Mouse (Mus musculus): ENCODE data around the gene Uqcr11. TPM values are rescaled to one million over a fixed set of nuclear protein-coding genes. Genes with fewer than 3 reads are reported as not detected.
A peak's percentile ranks its signal among the peaks of the same experiment; 100 is the strongest.

Uqcr11 gene
- polyA plus RNA-seq (2015; fragmentation: Nextera tagmentation; extraction: Ambion mirVana): 790 and 798 TPM in 2 replicates

DNA sequence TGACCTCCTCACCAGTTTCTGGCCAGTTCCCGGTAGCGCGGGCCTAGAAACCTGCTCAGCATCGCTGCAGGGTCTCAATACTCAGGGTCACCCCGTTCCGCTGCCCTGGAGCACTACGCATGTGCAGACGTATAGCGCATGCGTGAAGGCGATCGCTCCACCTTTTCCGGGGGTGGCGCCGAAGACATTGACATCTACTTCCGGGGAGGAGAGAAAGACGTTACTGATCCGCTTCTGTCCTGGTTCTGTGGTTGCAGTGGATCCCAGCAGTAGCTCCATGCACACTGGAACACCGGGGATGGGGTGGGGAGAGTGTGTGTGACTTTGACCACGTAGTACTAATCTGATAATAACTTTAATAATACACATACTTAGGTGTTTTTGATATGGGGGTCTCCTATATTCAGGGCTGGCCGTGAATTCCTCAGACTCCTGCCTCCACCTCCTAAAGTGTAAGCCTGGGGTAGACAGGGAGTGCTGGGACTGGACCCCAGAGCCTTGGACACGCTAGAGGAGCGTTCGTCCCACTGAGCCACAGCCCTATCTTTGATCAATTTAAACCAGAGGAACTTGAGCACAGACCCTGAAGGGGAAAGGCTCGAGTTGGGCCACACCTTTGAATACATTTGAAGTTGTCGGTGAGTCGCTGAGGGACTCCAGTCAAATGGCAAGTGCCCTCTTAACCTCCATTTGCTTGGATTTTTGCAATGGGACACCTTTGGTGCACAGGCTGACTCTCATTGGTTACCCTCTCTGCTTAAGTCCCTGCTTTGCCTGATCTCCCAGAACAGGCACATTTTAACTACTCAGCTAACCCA is at the start of gene Uqcr11:
TSS of gene Uqcr11 (minus strand) at position 147 of the 818 bp plus-strand sequence.
- peaks cover 60% of the 10 kb centered on the region for H3K36me3 ChIP-seq
- peak within 1 kb of the TSS; percentile 96 for H3K4me3 ChIP-seq (replicated peaks)
- under 1% methylated on average over 27 of the region's 27 CpGs for WGBS
- peak within 1 kb of the TSS; percentile 91 for H3K9ac ChIP-seq
- peak; percentile 75 for ATAC-seq (replicated peaks; ENCODE audit: low FRiP score)
- no peaks in the 10 kb centered on the region for H3K27me3 ChIP-seq
- H3K4me1 ChIP-seq: peaks cover 34% of the 10 kb centered on the region
- H3K9me3 ChIP-seq (replicated peaks): no peaks in the 10 kb centered on the region
- H3K27ac ChIP-seq: peak within 1 kb of the TSS; percentile 93
- H3K4me2 ChIP-seq: peak within 1 kb of the TSS; percentile 89

DNA sequence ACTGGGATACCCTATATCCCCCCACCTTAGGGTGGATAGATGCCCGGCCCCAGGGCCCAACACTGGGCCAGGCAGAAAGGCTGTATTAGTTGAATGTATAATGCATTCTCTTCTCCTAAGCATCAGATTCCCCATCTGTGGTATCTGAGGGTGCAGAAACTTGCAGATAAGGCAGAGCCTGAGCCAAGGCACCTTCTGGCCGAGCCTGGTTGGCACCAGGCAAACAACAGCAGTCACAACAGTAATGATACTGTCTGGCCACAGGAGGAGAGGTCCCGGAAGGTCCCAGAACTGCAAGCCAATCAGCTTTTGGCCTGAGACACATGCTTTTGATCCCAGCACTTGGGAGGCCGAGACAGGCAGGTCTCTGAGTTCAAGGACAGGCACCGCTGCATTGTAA is 49.1 kb upstream of the Uqcr11 start:
- 81% methylated on average over 5 of the region's 5 CpGs for WGBS
- no peak overlapping the region for H3K27ac ChIP-seq
- ATAC-seq (replicated peaks; ENCODE audit: low FRiP score): no peak
- H3K9me3 ChIP-seq (replicated peaks): no peaks in the 10 kb centered on the region
- no peak overlapping the region for H3K4me2 ChIP-seq
- H3K27me3 ChIP-seq: peaks cover 51% of the 10 kb centered on the region
- H3K36me3 ChIP-seq: no peaks in the 10 kb centered on the region
- no peak overlapping the region for H3K9ac ChIP-seq
- 0 out of 2 replicates have a peak, but pooled peaks cover 4% of the 10 kb centered on the region for H3K4me1 ChIP-seq
- no peak overlapping the region for H3K4me3 ChIP-seq (replicated peaks)

DNA sequence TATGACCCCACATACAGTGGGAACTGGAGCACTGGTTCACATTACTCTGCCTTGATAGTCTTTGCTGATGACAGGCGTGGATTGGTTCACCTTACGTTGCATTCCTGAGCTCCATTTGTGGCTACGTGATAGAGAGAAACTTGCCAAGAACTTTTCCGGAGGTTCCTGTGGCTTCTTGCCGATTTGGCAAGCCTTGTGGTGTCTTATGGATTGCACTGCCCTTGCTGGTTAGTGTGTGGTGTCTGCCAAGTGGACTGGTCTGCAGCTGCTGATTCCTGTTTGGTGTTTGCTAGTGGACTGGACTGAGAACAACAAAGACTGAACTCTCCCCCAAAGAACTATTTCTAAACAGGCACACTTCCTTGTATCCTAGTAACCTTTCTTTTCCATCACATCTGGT is 48.2 kb upstream of the Uqcr11 start:
- H3K27me3 ChIP-seq: peaks cover 48% of the 10 kb centered on the region
- WGBS: 90% methylated on average over 5 of the region's 5 CpGs
- ATAC-seq (replicated peaks; ENCODE audit: low FRiP score): no peak

DNA sequence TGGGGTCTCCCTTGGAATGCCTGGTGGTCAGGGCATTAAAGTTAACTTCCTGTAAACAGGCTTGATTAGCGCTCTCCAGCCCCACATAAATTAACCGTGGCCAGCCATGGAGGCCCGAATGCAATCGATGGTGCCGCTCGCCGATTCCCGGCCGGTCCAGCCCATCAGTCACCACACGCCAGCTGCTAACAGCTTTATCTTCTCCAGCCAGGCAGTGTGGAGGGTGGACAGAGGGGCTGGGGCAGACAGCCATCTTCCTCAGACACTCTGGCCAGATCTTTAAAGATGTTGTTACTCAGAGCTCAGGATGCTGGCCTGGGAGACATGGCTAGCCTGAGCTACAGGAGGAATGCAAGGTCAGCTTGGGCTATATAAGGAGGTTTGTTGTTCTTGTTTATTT is 47.0 kb upstream of the Uqcr11 start:
- Histone ChIP-seq H3K4me1 (0 out of 2 replicates have a peak, but pooled peaks cover 4% of the 10 kb centered on the region), H3K9ac (no peak overlapping the region), H3K4me3 (replicated peaks) (no peak overlapping the region), H3K4me2 (no peak overlapping the region), H3K36me3 (no peaks in the 10 kb centered on the region), H3K27ac (no peak overlapping the region), H3K27me3 (peaks cover 44% of the 10 kb centered on the region), H3K9me3 (replicated peaks) (no peaks in the 10 kb centered on the region)
- ATAC-seq (replicated peaks; ENCODE audit: low FRiP score): no peak
- 34% methylated on average over 10 of the region's 10 CpGs for WGBS

More for the DNA sequence above, 48.2 kb upstream of the Uqcr11 start:
- Histone ChIP-seq H3K4me1 (0 out of 2 replicates have a peak, but pooled peaks cover 4% of the 10 kb centered on the region), H3K9me3 (replicated peaks) (no peaks in the 10 kb centered on the region), H3K4me3 (replicated peaks) (no peak overlapping the region), H3K4me2 (no peak overlapping the region), H3K27ac (no peak overlapping the region), H3K36me3 (no peaks in the 10 kb centered on the region), H3K9ac (no peak overlapping the region)

DNA sequence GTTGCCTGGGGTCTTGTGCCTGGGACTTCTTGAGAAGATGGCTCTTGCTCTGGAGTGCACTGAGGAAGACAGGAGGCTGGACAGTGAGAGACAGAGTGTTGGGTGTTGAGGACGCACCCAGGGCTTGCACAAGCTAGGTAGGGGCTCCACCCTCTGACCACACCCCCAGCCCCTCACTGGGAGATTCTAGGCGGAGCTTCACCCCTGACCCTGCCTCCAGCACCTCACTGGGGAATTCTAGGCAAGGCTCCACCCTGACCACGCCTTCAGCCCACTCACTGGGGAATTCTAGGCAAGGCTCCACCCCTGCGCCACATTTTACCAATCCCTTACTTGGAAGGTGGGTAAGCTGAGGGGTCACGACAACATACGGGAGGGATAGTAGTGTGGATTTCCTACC is 44.0 kb upstream of the Uqcr11 start:
- no peak overlapping the region for H3K9ac ChIP-seq
- no peak overlapping the region for H3K4me2 ChIP-seq
- H3K27me3 ChIP-seq: peaks cover 64% of the 10 kb centered on the region
- H3K4me3 ChIP-seq (replicated peaks): no peak overlapping the region
- no peak overlapping the region for H3K27ac ChIP-seq
- 6% methylated on average over 6 of the region's 6 CpGs for WGBS
- no peak for ATAC-seq (replicated peaks; ENCODE audit: low FRiP score)
- no peaks in the 10 kb centered on the region for H3K9me3 ChIP-seq (replicated peaks)
- 0 out of 2 replicates have a peak, but pooled peaks cover 7% of the 10 kb centered on the region for H3K4me1 ChIP-seq
- H3K36me3 ChIP-seq: no peaks in the 10 kb centered on the region

DNA sequence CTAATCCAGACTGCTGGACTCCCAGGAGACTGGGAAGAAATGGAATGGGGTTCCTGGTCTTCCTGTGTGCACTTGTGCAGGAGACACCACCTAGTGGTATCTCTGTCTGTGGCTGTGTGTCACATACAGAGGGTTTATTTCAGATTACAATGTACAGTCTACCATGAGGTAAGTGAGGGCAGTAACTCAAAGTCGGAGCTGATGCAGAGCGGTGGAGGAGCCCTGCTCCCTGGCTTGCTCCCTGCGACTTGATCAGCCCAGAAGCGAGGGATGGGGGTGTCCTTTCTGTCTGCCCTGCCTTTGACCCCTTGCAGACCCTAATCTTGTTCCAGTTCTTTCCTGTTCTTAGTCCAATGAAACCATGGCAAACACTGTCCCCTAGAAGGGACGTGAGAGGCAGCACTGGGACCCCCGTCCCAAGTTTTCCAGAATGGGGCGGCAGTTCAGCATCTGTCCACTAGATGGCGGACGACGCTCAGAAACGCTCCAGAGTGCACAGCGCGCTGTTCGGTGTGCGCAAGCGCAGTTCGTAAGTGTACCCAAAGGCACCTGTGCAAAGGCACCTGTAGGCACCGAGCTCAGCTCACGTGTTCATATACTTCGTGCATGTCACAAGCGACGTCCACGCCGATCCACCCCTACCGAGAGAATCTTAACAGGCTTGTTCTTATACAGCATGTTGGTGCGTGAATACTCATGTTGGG is 39.4 kb upstream of the Uqcr11 start:
- H3K9me3 ChIP-seq (replicated peaks): no peaks in the 10 kb centered on the region
- no peak overlapping the region for H3K27ac ChIP-seq
- H3K9ac ChIP-seq: no peak overlapping the region
- 7% methylated on average over 26 of the region's 26 CpGs for WGBS
- ATAC-seq (replicated peaks; ENCODE audit: low FRiP score): peak; percentile 62
- H3K36me3 ChIP-seq: no peaks in the 10 kb centered on the region
- H3K4me2 ChIP-seq: peak overlapping the region; percentile 34
- H3K4me1 ChIP-seq: peaks cover 10% of the 10 kb centered on the region; the same call in 1 of the 2 replicates
- H3K27me3 ChIP-seq: peaks cover 53% of the 10 kb centered on the region
- no peak overlapping the region for H3K4me3 ChIP-seq (replicated peaks)

DNA sequence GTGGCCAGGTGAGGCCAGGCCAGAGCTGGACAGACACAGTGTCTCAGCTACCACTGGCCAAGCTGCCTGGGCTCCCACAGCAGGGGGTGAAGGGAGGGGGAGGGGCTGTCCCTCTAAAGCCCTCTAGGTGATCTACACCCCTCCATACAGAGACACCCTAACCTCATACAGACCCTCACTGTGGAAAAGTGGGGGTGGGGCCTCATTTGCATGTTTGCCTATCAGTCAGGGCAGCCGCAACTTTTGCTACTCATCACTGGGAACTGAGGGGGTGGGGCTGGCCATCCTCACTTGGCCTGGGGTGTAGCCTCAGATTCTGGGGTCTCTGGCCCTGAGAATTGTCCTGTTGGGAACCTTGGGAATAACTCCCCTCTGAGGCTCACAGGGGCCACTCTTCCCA is 38.4 kb upstream of the Uqcr11 start:
- no peak for ATAC-seq (replicated peaks; ENCODE audit: low FRiP score)
- no peak overlapping the region for H3K9ac ChIP-seq
- H3K4me3 ChIP-seq (replicated peaks): no peak overlapping the region
- peaks cover 6% of the 10 kb centered on the region; the same call in 1 of the 2 replicates for H3K4me1 ChIP-seq
- peaks cover 47% of the 10 kb centered on the region for H3K27me3 ChIP-seq
- WGBS: 48% methylated on average over 1 of the region's 1 CpGs
- no peak overlapping the region for H3K4me2 ChIP-seq
- H3K9me3 ChIP-seq (replicated peaks): no peaks in the 10 kb centered on the region
- no peak overlapping the region for H3K27ac ChIP-seq
- H3K36me3 ChIP-seq: no peaks in the 10 kb centered on the region

DNA sequence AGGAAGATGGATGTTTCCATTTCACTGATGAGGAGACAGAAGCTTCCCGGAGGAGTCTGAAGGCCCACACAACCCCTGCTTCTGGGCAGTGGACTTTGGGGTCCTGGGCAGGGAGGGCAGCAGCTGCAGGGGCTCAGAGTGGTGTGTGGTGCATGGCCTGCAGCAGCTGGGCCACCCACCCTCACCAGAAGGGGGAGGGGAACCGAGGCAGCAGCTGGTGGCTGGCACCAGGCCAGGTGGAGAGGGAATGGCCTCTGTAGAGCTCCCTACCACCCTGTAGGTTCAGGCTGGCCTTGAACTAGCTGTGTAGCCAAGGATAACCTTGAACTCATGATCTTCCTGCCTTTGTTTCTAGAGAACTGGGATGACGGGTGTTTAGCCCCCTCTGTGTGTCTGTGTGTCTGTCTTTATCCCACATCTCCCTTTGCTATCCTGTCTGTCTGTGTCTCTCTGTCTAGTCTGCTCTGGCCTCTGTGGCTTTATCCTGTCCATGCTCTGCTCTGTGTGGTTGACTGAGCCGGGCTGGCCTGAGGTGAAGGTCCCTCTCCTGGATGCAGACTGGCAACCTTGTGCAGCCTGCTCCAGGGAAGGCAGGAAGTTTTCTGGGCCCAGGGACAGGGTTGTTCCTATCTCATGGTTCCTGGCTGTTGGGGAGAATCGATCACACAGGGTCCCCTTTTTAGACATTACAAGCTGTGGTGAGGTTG is 37.9 kb upstream of the Uqcr11 start:
- peaks cover 47% of the 10 kb centered on the region for H3K27me3 ChIP-seq
- H3K9ac ChIP-seq: no peak overlapping the region
- ATAC-seq (replicated peaks; ENCODE audit: low FRiP score): no peak
- H3K27ac ChIP-seq: no peak overlapping the region
- WGBS: 34% methylated on average over 5 of the region's 5 CpGs
- no peak overlapping the region for H3K4me3 ChIP-seq (replicated peaks)
- no peak overlapping the region for H3K4me2 ChIP-seq
- no peaks in the 10 kb centered on the region for H3K9me3 ChIP-seq (replicated peaks)
- H3K4me1 ChIP-seq: peaks cover 6% of the 10 kb centered on the region; the same call in 1 of the 2 replicates
- H3K36me3 ChIP-seq: no peaks in the 10 kb centered on the region

DNA sequence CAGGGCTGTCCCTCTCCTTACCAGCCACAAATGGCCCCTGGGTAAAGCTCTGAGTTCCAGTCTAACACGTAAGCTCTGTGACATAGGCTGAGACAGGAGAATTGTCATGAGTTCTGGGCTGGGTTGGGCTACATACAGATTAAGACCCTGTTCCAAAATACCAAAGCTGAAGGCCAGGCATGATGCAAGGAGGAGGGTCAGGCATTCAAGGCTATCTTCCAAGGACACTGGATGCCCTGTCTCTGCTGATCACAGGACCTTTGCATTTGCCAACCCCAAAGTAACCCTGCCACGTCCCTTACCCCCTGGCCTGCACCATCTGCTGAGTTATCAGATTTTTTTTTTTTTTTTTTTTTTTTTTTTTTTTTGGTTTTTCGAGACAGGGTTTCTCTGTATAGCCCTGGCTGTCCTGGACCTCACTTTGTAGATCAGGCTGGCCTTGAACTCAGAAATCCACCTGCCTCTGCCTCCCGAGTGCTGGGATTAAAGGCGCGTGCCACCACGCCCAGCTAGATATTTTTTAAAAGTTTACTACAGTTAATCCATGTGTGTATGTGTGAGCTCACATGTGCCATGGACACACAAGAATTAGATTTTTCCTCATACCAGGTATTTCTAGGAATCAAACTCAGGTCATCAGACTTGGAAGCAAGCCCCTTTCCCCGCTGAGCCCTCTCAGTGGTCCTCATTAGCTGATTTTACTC is 37.1 kb upstream of the Uqcr11 start:
- no peak overlapping the region for H3K4me3 ChIP-seq (replicated peaks)
- H3K9ac ChIP-seq: no peak overlapping the region
- H3K27me3 ChIP-seq: peaks cover 41% of the 10 kb centered on the region
- no peak for ATAC-seq (replicated peaks; ENCODE audit: low FRiP score)
- WGBS: 79% methylated on average over 8 of the region's 8 CpGs
- no peak overlapping the region for H3K4me2 ChIP-seq
- H3K4me1 ChIP-seq: peaks cover 6% of the 10 kb centered on the region; the same call in 1 of the 2 replicates
- H3K27ac ChIP-seq: no peak overlapping the region
- H3K9me3 ChIP-seq (replicated peaks): no peaks in the 10 kb centered on the region
- no peaks in the 10 kb centered on the region for H3K36me3 ChIP-seq

DNA sequence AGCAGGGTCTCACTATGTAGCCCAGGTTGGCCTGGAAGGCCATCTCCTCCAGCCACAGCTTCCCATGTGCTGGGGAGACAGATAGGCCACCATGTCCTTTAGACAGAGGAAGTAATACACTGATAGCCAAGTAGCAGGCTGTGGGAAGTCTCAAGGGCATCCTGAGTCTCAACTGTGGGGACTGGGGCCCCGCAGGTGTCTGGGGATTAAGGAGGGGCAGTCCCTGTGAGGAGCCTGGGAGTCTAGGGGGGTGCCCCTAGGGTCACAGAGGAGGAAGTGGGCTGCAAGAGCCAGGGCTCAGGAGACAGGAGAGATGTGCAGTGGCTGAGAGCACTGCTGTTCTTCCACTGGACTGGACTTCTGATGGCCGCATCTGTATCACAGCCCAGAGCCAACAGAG is 36.4 kb upstream of the Uqcr11 start:
- 47% methylated on average over 2 of the region's 2 CpGs for WGBS
- peaks cover 6% of the 10 kb centered on the region; the same call in 1 of the 2 replicates for H3K4me1 ChIP-seq
- H3K9ac ChIP-seq: no peak overlapping the region
- no peak for ATAC-seq (replicated peaks; ENCODE audit: low FRiP score)
- no peaks in the 10 kb centered on the region for H3K36me3 ChIP-seq
- peaks cover 33% of the 10 kb centered on the region for H3K27me3 ChIP-seq
- no peak overlapping the region for H3K4me2 ChIP-seq
- H3K27ac ChIP-seq: no peak overlapping the region
- no peak overlapping the region for H3K4me3 ChIP-seq (replicated peaks)
- no peaks in the 10 kb centered on the region for H3K9me3 ChIP-seq (replicated peaks)

DNA sequence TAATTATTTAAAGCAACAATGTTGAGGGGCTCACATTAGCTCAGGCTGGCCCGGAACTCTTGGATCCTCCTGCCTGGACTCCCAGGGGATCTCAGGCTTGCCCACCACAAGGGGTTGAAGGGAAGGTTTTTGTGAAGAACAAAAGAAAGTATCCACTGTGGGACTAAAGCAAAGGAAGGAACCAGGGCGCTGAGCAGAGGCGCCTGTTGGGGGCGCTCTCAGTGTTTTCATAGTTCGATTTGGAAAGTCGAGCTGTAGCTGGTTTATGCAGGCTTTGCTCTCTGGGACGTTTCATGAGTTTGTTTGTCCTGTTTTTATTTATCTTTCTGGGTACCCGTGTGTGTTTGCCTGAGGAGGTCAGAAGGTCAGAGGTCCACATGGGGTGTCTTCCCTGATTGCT is 35.0 kb upstream of the Uqcr11 start:
- Histone ChIP-seq H3K27me3 (peaks cover 24% of the 10 kb centered on the region), H3K27ac (no peak overlapping the region), H3K4me3 (replicated peaks) (no peak overlapping the region), H3K9me3 (replicated peaks) (no peaks in the 10 kb centered on the region), H3K4me2 (no peak overlapping the region), H3K9ac (no peak overlapping the region), H3K4me1 (peaks cover 7% of the 10 kb centered on the region; the same call in 1 of the 2 replicates), H3K36me3 (no peaks in the 10 kb centered on the region)
- 67% methylated on average over 8 of the region's 8 CpGs for WGBS
- no peak for ATAC-seq (replicated peaks; ENCODE audit: low FRiP score)
